Comparison of ENCODE assay signal across 20 mouse cellular contexts in genomic region chr2:34602896-34603295, GRCm38 (mm10).
DNase-seq lines count a peak whose midpoint lies in the region; ATAC-seq and TF ChIP-seq lines count a peak whose summit lies in the region.
"Had no signal": no experiment of that assay in that cellular context is flagged by ENCODE, and none has a peak within 500 bp of the region (broad histone marks: within the 10 kb centered on the region; RNA-seq: fewer than 3 reads in every experiment).

No protein-coding gene starts in this region.

- 81% methylated on average over 3 of the region's 3 CpGs for WGBS in forebrain, embryonic 11.5 days
- 79% methylated on average over 3 of the region's 3 CpGs for WGBS in forebrain, postnatal 0 days
- 79% methylated on average over 3 of the region's 3 CpGs for WGBS in heart, embryonic 13.5 days
- 61% methylated on average over 3 of the region's 3 CpGs for WGBS in neural tube, embryonic 11.5 days
- 53% methylated on average over 3 of the region's 3 CpGs for WGBS in neural tube, embryonic 15.5 days
- WGBS in hindbrain, embryonic 14.5 days: 64% methylated on average over 3 of the region's 3 CpGs

- TF ChIP-seq CTCF in forebrain, postnatal 0 days (IDR thresholded peaks at IDR 0.05; ENCODE audit: low read depth): no peak

- no peak overlapping the region for H3K4me2 ChIP-seq in forebrain, embryonic 11.5 days (ENCODE audit: low read depth, low read length, severe bottlenecking)
- no peak overlapping the region for H3K4me2 ChIP-seq in forebrain, postnatal 0 days (ENCODE audit: low read depth)
- H3K4me2 ChIP-seq in heart, embryonic 13.5 days: no peak overlapping the region
- H3K4me2 ChIP-seq in neural tube, embryonic 11.5 days (ENCODE audit: low read depth): no peak overlapping the region
- H3K4me2 ChIP-seq in neural tube, embryonic 15.5 days: no peak overlapping the region
- no peak overlapping the region for H3K4me2 ChIP-seq in hindbrain, embryonic 14.5 days (replicated peaks)
- H3K4me2 ChIP-seq: heart, embryonic 12.5 days had no signal

- H3K4me1 ChIP-seq in forebrain, embryonic 11.5 days (replicated peaks; ENCODE audit: control insufficient read depth, insufficient read depth, low read length): peaks cover 11% of the 10 kb centered on the region; the same call in 1 of the 2 replicates
- H3K4me1 ChIP-seq in forebrain, postnatal 0 days (ENCODE audit: insufficient read depth): no peaks in the 10 kb centered on the region; the same call in 1 of the 2 replicates
- peaks cover 49% of the 10 kb centered on the region for H3K4me1 ChIP-seq in heart, embryonic 13.5 days
- H3K4me1 ChIP-seq in neural tube, embryonic 11.5 days (ENCODE audit: control insufficient read depth, insufficient read depth, low read length): peaks cover 40% of the 10 kb centered on the region
- H3K4me1 ChIP-seq in neural tube, embryonic 15.5 days: peaks cover 31% of the 10 kb centered on the region
- peaks cover 40% of the 10 kb centered on the region for H3K4me1 ChIP-seq in hindbrain, embryonic 14.5 days (replicated peaks; ENCODE audit: control insufficient read depth, insufficient read depth, low read length)

- ATAC-seq in forebrain, embryonic 11.5 days (replicated peaks; ENCODE audit: low FRiP score): no peak
- ATAC-seq in forebrain, postnatal 0 days: no peak
- ATAC-seq in heart, embryonic 13.5 days (ENCODE audit: extremely low read depth, insufficient number of reproducible peaks, low FRiP score, low TSS enrichment): no peak
- no peak for ATAC-seq in neural tube, embryonic 11.5 days (ENCODE audit: insufficient read depth, low FRiP score, low TSS enrichment)
- no peak for ATAC-seq in neural tube, embryonic 15.5 days (ENCODE audit: low FRiP score)
- ATAC-seq in hindbrain, embryonic 14.5 days (ENCODE audit: low FRiP score): no peak
- ATAC-seq: activated CD4-positive, CD25-positive, alpha-beta regulatory T cell, adult 4 months; forebrain, embryonic 14.5 days had no signal

- H3K9me3 ChIP-seq in forebrain, embryonic 11.5 days (ENCODE audit: control insufficient read depth, low read length): no peaks in the 10 kb centered on the region
- no peaks in the 10 kb centered on the region for H3K9me3 ChIP-seq in forebrain, postnatal 0 days (ENCODE audit: low read length)
- 0 out of 2 replicates have a peak, but pooled peaks cover 4% of the 10 kb centered on the region for H3K9me3 ChIP-seq in heart, embryonic 13.5 days
- H3K9me3 ChIP-seq in neural tube, embryonic 11.5 days (ENCODE audit: control insufficient read depth, low read length): no peaks in the 10 kb centered on the region
- H3K9me3 ChIP-seq in neural tube, embryonic 15.5 days (replicated peaks): no peaks in the 10 kb centered on the region
- no peaks in the 10 kb centered on the region for H3K9me3 ChIP-seq in hindbrain, embryonic 14.5 days (ENCODE audit: control insufficient read depth, low read length)
- H3K9me3 ChIP-seq: forebrain, embryonic 10.5 days; heart, embryonic 12.5 days had no signal

- peaks cover 8% of the 10 kb centered on the region; the same call in 1 of the 2 replicates for H3K27me3 ChIP-seq in forebrain, embryonic 11.5 days (ENCODE audit: control insufficient read depth, insufficient read depth, low read length)
- no peaks in the 10 kb centered on the region for H3K27me3 ChIP-seq in forebrain, postnatal 0 days (ENCODE audit: insufficient read depth, low read length)
- H3K27me3 ChIP-seq in heart, embryonic 13.5 days (replicated peaks): no peaks in the 10 kb centered on the region
- H3K27me3 ChIP-seq in neural tube, embryonic 11.5 days (ENCODE audit: control insufficient read depth, insufficient read depth, low read length): no peaks in the 10 kb centered on the region
- no peaks in the 10 kb centered on the region for H3K27me3 ChIP-seq in neural tube, embryonic 15.5 days (replicated peaks)
- H3K27me3 ChIP-seq in hindbrain, embryonic 14.5 days (ENCODE audit: control insufficient read depth, insufficient read depth, low read length): no peaks in the 10 kb centered on the region
- H3K27me3 ChIP-seq: heart, embryonic 12.5 days had no signal

- DNase-seq in forebrain, embryonic 11.5 days (ENCODE audit: low spot score): peak; percentile 50
- no peak for DNase-seq in forebrain, postnatal 0 days
- no peak for DNase-seq in heart, postnatal 4 days
- DNase-seq in neural tube, embryonic 11.5 days (ENCODE audit: low spot score): no peak
- no peak for DNase-seq in hindbrain, embryonic 14.5 days (ENCODE audit: low spot score)
- DNase-seq in frontal cortex, adult 2 months (ENCODE audit: extremely low spot score in 1 of 2, low spot score in 1 of 2): no peak
- DNase-seq: adrenal gland, adult 8-10 months; adrenal gland, postnatal 25 days; cerebellum, adult 18-20 months; cerebellum, adult 9-10 months; cerebellum, postnatal 14 days; gastrocnemius, postnatal 10 days; gastrocnemius, postnatal 36 days; heart, postnatal 36 days had no signal

- H3K4me3 ChIP-seq in forebrain, embryonic 11.5 days (ENCODE audit: low read depth, low read length): no peak overlapping the region
- H3K4me3 ChIP-seq in forebrain, postnatal 0 days (ENCODE audit: low read depth, low read length): no peak overlapping the region
- H3K4me3 ChIP-seq in heart, embryonic 13.5 days: no peak overlapping the region
- H3K4me3 ChIP-seq in neural tube, embryonic 11.5 days (ENCODE audit: low read depth, low read length): no peak overlapping the region
- H3K4me3 ChIP-seq in neural tube, embryonic 15.5 days (replicated peaks): no peak overlapping the region
- H3K4me3 ChIP-seq in hindbrain, embryonic 14.5 days (replicated peaks; ENCODE audit: low read length): no peak overlapping the region
- H3K4me3 ChIP-seq: forebrain, embryonic 10.5 days; heart, embryonic 12.5 days had no signal

- H3K27ac ChIP-seq in forebrain, embryonic 11.5 days (ENCODE audit: low read depth, low read length): no peak overlapping the region
- H3K27ac ChIP-seq in forebrain, postnatal 0 days (ENCODE audit: low read depth, low read length): no peak overlapping the region
- H3K27ac ChIP-seq in heart, embryonic 13.5 days (replicated peaks): no peak overlapping the region
- H3K27ac ChIP-seq in neural tube, embryonic 11.5 days (ENCODE audit: low read depth, low read length): peak overlapping the region; percentile 41
- H3K27ac ChIP-seq in neural tube, embryonic 15.5 days (replicated peaks): no peak overlapping the region
- 0 out of 2 replicates have a peak overlapping the region, but pooled peaks have one; percentile 62 for H3K27ac ChIP-seq in hindbrain, embryonic 14.5 days
- H3K27ac ChIP-seq: forebrain, embryonic 10.5 days had no signal

- no peaks in the 10 kb centered on the region; the same call in 1 of the 2 replicates for H3K36me3 ChIP-seq in forebrain, embryonic 11.5 days (ENCODE audit: control insufficient read depth, insufficient read depth, low read length)
- H3K36me3 ChIP-seq in forebrain, postnatal 0 days (ENCODE audit: insufficient read depth): peaks cover 4% of the 10 kb centered on the region; the same call in 1 of the 2 replicates
- H3K36me3 ChIP-seq in heart, embryonic 13.5 days: peaks cover 22% of the 10 kb centered on the region
- H3K36me3 ChIP-seq in neural tube, embryonic 11.5 days (ENCODE audit: control insufficient read depth, insufficient read depth, low read length): no peaks in the 10 kb centered on the region
- H3K36me3 ChIP-seq in neural tube, embryonic 15.5 days: no peaks in the 10 kb centered on the region
- no peaks in the 10 kb centered on the region for H3K36me3 ChIP-seq in hindbrain, embryonic 14.5 days (replicated peaks; ENCODE audit: control insufficient read depth, insufficient read depth)

- H3K9ac ChIP-seq in forebrain, embryonic 11.5 days (ENCODE audit: low read length): no peak overlapping the region
- H3K9ac ChIP-seq in forebrain, postnatal 0 days: no peak overlapping the region
- H3K9ac ChIP-seq in heart, embryonic 13.5 days: 0 out of 2 replicates have a peak overlapping the region, but pooled peaks have one; percentile 14
- H3K9ac ChIP-seq in neural tube, embryonic 11.5 days (ENCODE audit: low read length): no peak overlapping the region
- H3K9ac ChIP-seq in neural tube, embryonic 15.5 days (replicated peaks): no peak overlapping the region
- no peak overlapping the region for H3K9ac ChIP-seq in hindbrain, embryonic 14.5 days
- H3K9ac ChIP-seq: heart, embryonic 12.5 days had no signal

Comparison
In these comparisons a context has a peak if more than half of its experiments do, and no peak if none do; other contexts are left out.
1. H3K27ac ChIP-seq: peak in neural tube, embryonic 11.5 days (single experiment) and hindbrain, embryonic 14.5 days (single experiment); none in forebrain, embryonic 11.5 days (single experiment), forebrain, postnatal 0 days (single experiment), heart, embryonic 13.5 days (single experiment) and neural tube, embryonic 15.5 days (single experiment).